Mouse (Mus musculus): ENCODE results near the gene Cpne8. TPM values are rescaled to one million over a fixed set of nuclear protein-coding genes. Genes with fewer than 3 reads are reported as not detected.

Cpne8 gene
- polyA plus RNA-seq, 1 experiment, result 5.0 TPM

DNA sequence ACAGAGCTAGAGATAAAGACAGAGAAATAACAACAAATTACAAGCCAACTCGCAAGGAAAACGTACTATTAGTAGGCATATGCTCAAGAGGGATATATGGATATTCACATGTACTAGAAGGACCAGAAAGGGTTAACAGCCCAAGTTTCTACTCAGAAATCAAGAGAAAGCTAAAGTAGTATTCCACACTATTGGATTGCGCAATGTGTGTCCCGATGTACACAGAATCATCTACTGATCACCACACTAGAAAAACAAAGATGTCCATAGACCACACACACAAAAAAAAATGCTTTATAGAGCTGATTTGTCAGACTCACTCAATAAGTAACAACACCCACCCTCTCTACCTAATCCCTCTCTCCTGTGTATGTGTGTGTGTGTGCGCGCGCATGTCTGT, 130.6 kb downstream of the Cpne8 start:
- Histone ChIP-seq H3K4me1 (ENCODE audit: control insufficient read depth, insufficient read depth, low read length) (no peaks in the 10 kb centered on the region), H3K4me3 (ENCODE audit: low read depth, low read length) (no peak overlapping the region), H3K9ac (ENCODE audit: low read depth, poor library complexity, severe bottlenecking) (no peak overlapping the region), H3K36me3 (ENCODE audit: control insufficient read depth, insufficient read depth, low read length, poor library complexity, severe bottlenecking) (no peaks in the 10 kb centered on the region), H3K27ac (ENCODE audit: insufficient read depth, low read length) (no peak overlapping the region), H3K9me3 (replicated peaks; ENCODE audit: control insufficient read depth, insufficient read depth, low read length, poor library complexity, severe bottlenecking) (no peaks in the 10 kb centered on the region), H3K27me3 (ENCODE audit: control insufficient read depth, insufficient read depth, low read length, poor library complexity, severe bottlenecking) (no peaks in the 10 kb centered on the region)
- TF ChIP-seq POLR2A (IDR thresholded peaks at IDR 0.05; ENCODE audit: insufficient read depth, low read length) (no peak), CTCF (IDR thresholded peaks at IDR 0.05; ENCODE audit: low read depth, low read length) (no peak), EP300 (IDR thresholded peaks at IDR 0.05; ENCODE audit: insufficient read depth, low read depth, low read length) (no peak)

DNA sequence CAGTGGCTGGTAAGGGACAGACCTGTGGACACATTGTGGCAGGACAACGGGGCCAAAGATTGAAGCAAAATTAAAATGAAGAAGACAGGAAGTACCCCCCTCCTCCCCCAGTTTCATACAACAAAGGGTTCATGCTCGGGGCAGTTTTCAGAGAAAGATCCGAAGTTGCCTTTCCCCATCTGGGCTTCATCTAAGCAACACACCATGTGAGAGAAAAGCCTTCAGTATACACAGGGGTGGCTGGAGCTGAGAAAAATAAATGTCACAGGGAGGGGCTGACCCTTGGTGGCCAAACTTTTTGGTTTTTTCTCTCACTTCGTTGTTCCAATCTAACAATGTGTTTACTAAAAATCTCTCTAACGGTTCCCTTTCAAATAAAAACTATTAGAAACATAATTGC, 135.8 kb downstream of the Cpne8 start:
- no peak for TF ChIP-seq POLR2A (IDR thresholded peaks at IDR 0.05; ENCODE audit: insufficient read depth, low read length)
- no peak for TF ChIP-seq CTCF (IDR thresholded peaks at IDR 0.05; ENCODE audit: low read depth, low read length)
- TF ChIP-seq EP300 (IDR thresholded peaks at IDR 0.05; ENCODE audit: insufficient read depth, low read depth, low read length), result no peak
- Histone ChIP-seq H3K36me3 (ENCODE audit: control insufficient read depth, insufficient read depth, low read length, poor library complexity, severe bottlenecking) (no peaks in the 10 kb centered on the region), H3K4me3 (ENCODE audit: low read depth, low read length) (no peak overlapping the region), H3K4me1 (ENCODE audit: control insufficient read depth, insufficient read depth, low read length) (no peaks in the 10 kb centered on the region), H3K27me3 (ENCODE audit: control insufficient read depth, insufficient read depth, low read length, poor library complexity, severe bottlenecking) (no peaks in the 10 kb centered on the region), H3K9me3 (replicated peaks; ENCODE audit: control insufficient read depth, insufficient read depth, low read length, poor library complexity, severe bottlenecking) (no peaks in the 10 kb centered on the region), H3K27ac (ENCODE audit: insufficient read depth, low read length) (no peak overlapping the region), H3K9ac (ENCODE audit: low read depth, poor library complexity, severe bottlenecking) (no peak overlapping the region)

GRCm38 (mm10) chr15:90542126-90542525, 137.1 kb downstream of the Cpne8 start:
- H3K4me1 ChIP-seq (ENCODE audit: control insufficient read depth, insufficient read depth, low read length), result no peaks in the 10 kb centered on the region
- no peaks in the 10 kb centered on the region for H3K36me3 ChIP-seq (ENCODE audit: control insufficient read depth, insufficient read depth, low read length, poor library complexity, severe bottlenecking)
- H3K9ac ChIP-seq (ENCODE audit: low read depth, poor library complexity, severe bottlenecking), result no peak overlapping the region
- TF ChIP-seq EP300 (IDR thresholded peaks at IDR 0.05; ENCODE audit: insufficient read depth, low read depth, low read length), result no peak
- no peak for TF ChIP-seq CTCF (IDR thresholded peaks at IDR 0.05; ENCODE audit: low read depth, low read length)
- TF ChIP-seq POLR2A (IDR thresholded peaks at IDR 0.05; ENCODE audit: insufficient read depth, low read length), result no peak
- no peak overlapping the region for H3K27ac ChIP-seq (ENCODE audit: insufficient read depth, low read length)
- no peaks in the 10 kb centered on the region for H3K9me3 ChIP-seq (replicated peaks; ENCODE audit: control insufficient read depth, insufficient read depth, low read length, poor library complexity, severe bottlenecking)
- H3K27me3 ChIP-seq (ENCODE audit: control insufficient read depth, insufficient read depth, low read length, poor library complexity, severe bottlenecking), result no peaks in the 10 kb centered on the region
- no peak overlapping the region for H3K4me3 ChIP-seq (ENCODE audit: low read depth, low read length)

DNA sequence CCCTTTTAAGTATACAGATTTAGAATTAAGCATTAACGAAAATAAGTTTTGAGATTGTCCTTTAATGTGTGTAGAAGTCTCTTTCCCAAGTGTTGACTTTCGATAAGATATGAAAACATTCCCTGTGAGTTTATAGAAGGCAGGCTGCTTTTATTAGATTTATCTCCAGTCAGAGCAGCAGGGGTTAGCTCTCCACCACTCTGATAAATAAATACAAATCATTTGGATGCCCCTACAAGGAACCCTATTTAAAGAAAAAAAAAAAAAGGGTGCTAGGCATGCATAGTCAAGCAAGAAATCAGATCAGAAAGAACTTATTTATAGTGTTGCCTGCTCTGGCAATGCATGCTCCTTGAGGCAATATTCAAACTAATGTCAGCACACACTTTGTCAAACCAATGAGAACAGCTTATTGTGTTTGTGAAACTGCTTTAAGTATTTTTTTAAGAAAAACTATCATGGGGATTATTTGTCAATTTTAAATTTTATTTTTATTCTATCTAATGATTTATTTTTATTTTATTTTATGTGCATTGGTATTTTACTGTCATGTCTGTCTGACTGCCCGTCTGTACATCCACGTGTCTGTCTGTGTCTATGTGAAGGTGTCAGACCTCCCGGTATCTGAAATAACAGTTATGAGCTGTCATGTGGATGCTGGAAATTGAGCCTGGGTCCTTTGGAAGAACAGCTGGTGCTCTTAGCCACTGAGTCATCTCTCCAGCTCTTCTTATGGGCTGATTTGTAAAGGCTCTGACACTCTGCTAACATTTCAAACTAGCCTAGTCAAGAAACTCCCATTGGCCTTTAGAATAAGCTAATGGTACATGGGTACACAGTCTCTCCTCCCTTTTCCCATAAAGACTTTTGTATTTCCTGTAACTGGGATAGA, 142.7 kb downstream of the Cpne8 start:
- TF ChIP-seq POLR2A (IDR thresholded peaks at IDR 0.05; ENCODE audit: insufficient read depth, low read length) (no peak), EP300 (IDR thresholded peaks at IDR 0.05; ENCODE audit: insufficient read depth, low read depth, low read length) (no peak), CTCF (IDR thresholded peaks at IDR 0.05; ENCODE audit: low read depth, low read length) (no peak)
- no peaks in the 10 kb centered on the region for H3K27me3 ChIP-seq (ENCODE audit: control insufficient read depth, insufficient read depth, low read length, poor library complexity, severe bottlenecking)
- no peak overlapping the region for H3K27ac ChIP-seq (ENCODE audit: insufficient read depth, low read length)
- no peaks in the 10 kb centered on the region for H3K4me1 ChIP-seq (ENCODE audit: control insufficient read depth, insufficient read depth, low read length)
- no peaks in the 10 kb centered on the region for H3K36me3 ChIP-seq (ENCODE audit: control insufficient read depth, insufficient read depth, low read length, poor library complexity, severe bottlenecking)
- H3K9me3 ChIP-seq (replicated peaks; ENCODE audit: control insufficient read depth, insufficient read depth, low read length, poor library complexity, severe bottlenecking), result no peaks in the 10 kb centered on the region
- no peak overlapping the region for H3K4me3 ChIP-seq (ENCODE audit: low read depth, low read length)
- H3K9ac ChIP-seq (ENCODE audit: low read depth, poor library complexity, severe bottlenecking), result no peak overlapping the region

DNA sequence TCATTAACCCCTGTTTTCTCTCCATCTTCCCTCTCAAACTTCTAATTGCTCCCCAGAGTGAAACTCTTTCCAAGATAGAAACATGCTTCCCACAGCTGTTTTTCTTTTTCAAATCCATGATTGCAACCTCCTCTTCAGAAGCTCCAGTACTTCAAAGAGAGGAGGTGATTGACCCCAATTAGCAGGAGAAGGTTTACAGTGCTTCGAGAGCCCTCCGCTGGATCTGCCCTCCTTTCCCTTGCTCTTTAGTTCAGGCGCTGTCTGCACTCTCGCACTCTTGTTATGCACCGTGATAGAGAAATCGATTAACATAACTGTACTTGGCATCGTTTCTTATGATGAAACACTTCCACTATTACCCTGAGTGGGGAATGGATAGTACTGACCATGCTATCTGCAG, 143.5 kb downstream of the Cpne8 start:
- no peak overlapping the region for H3K27ac ChIP-seq (ENCODE audit: insufficient read depth, low read length)
- no peaks in the 10 kb centered on the region for H3K27me3 ChIP-seq (ENCODE audit: control insufficient read depth, insufficient read depth, low read length, poor library complexity, severe bottlenecking)
- TF ChIP-seq POLR2A (IDR thresholded peaks at IDR 0.05; ENCODE audit: insufficient read depth, low read length), result no peak
- TF ChIP-seq CTCF (IDR thresholded peaks at IDR 0.05; ENCODE audit: low read depth, low read length), result no peak
- TF ChIP-seq EP300 (IDR thresholded peaks at IDR 0.05; ENCODE audit: insufficient read depth, low read depth, low read length), result no peak
- no peaks in the 10 kb centered on the region for H3K36me3 ChIP-seq (ENCODE audit: control insufficient read depth, insufficient read depth, low read length, poor library complexity, severe bottlenecking)
- H3K4me3 ChIP-seq (ENCODE audit: low read depth, low read length), result no peak overlapping the region
- no peak overlapping the region for H3K9ac ChIP-seq (ENCODE audit: low read depth, poor library complexity, severe bottlenecking)
- H3K9me3 ChIP-seq (replicated peaks; ENCODE audit: control insufficient read depth, insufficient read depth, low read length, poor library complexity, severe bottlenecking), result no peaks in the 10 kb centered on the region
- H3K4me1 ChIP-seq (ENCODE audit: control insufficient read depth, insufficient read depth, low read length), result no peaks in the 10 kb centered on the region

GRCm38 (mm10) chr15:90512769-90513168, 166.5 kb downstream of the Cpne8 start:
- TF ChIP-seq CTCF (IDR thresholded peaks at IDR 0.05; ENCODE audit: low read depth, low read length), result no peak
- TF ChIP-seq EP300 (IDR thresholded peaks at IDR 0.05; ENCODE audit: insufficient read depth, low read depth, low read length), result no peak
- no peak for TF ChIP-seq POLR2A (IDR thresholded peaks at IDR 0.05; ENCODE audit: insufficient read depth, low read length)
- Histone ChIP-seq H3K27me3 (ENCODE audit: control insufficient read depth, insufficient read depth, low read length, poor library complexity, severe bottlenecking) (no peaks in the 10 kb centered on the region), H3K9ac (ENCODE audit: low read depth, poor library complexity, severe bottlenecking) (no peak overlapping the region), H3K36me3 (ENCODE audit: control insufficient read depth, insufficient read depth, low read length, poor library complexity, severe bottlenecking) (no peaks in the 10 kb centered on the region), H3K4me3 (ENCODE audit: low read depth, low read length) (no peak overlapping the region), H3K27ac (ENCODE audit: insufficient read depth, low read length) (no peak overlapping the region), H3K9me3 (replicated peaks; ENCODE audit: control insufficient read depth, insufficient read depth, low read length, poor library complexity, severe bottlenecking) (no peaks in the 10 kb centered on the region), H3K4me1 (ENCODE audit: control insufficient read depth, insufficient read depth, low read length) (no peaks in the 10 kb centered on the region)
